Mouse (Mus musculus) cortical plate, adult 2 months (tissue): Measurements from ENCODE around the gene Ccnt1. TPM values are rescaled to one million over a fixed set of nuclear protein-coding genes. Genes with fewer than 3 reads are reported as not detected.

Source experiments
- H3K27ac ChIP-seq: fragments of 200-500 bp; 2 replicates; pipeline ENCODE4 v1.5.1; 2012; ENCODE audit warnings: low read length, control low read depth, inconsistent platforms; ENCODE audit not compliant: insufficient read depth
- H3K4me1 ChIP-seq: fragments of 200-500 bp; 2 replicates; pipeline ENCODE4 v1.6.1; 2011; ENCODE audit warnings: low read length; ENCODE audit not compliant: control insufficient read depth, insufficient read depth
- H3K4me3 ChIP-seq: fragments of 200-500 bp; 2 replicates; pipeline ENCODE4 v1.5.1; 2011; ENCODE audit warnings: mild to moderate bottlenecking, low read length, control low read depth; ENCODE audit not compliant: insufficient read depth
- CTCF ChIP-seq: fragments of 200-500 bp; IDR thresholded peaks from 2 replicates; pipeline ENCODE4 v1.5.1; 2011; ENCODE audit warnings: mild to moderate bottlenecking, control low read depth, low read length; ENCODE audit not compliant: insufficient read depth; ENCODE audit errors: extremely low read depth
- POLR2A ChIP-seq: fragments of 200-500 bp; IDR thresholded peaks from 2 replicates; pipeline ENCODE4 v1.6.1; 2011; ENCODE audit warnings: mild to moderate bottlenecking, low read length, control low read depth; ENCODE audit not compliant: insufficient read depth; ENCODE audit errors: extremely low read depth
- polyA plus RNA-seq: library from polyadenylated mRNA; depleted of rRNA; stranded (reverse); fragments of >200 nt; gene quantifications from 2 replicates; pipeline ENCODE4 v1.2.3, GENCODE M21; 2012

The Ccnt1 gene
- polyA plus RNA-seq, 1 experiment, result 17.9 TPM

DNA sequence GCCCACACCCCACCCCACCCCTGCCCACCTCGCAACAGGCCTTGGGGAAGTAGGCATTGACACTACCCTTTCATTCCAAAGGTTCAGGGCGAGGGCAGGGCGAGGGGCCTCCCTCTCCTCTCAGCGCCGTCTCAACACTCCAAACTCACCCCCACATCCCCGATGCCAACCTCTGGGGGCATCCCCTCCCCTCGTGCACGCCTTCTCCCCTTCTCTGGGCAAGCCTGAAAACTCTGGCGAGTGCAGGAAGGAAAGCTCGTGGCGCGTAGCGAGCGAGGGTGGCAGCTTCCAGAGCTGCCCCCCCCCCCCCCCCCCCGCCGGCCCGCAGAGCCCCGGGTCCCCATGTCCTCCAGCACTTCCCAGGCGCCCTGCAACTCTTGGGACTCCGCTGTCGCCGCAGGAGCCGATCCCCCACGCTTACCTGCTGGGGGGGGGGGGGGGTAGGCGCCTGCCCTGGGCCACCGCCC is 38.1 kb upstream of the Ccnt1 start:
- TF ChIP-seq POLR2A, result no peak
- TF ChIP-seq CTCF, result no peak
- Histone ChIP-seq H3K4me3 (peak overlapping the region; percentile 99), H3K27ac (no peak overlapping the region), H3K4me1 (peaks cover 2% of the 10 kb centered on the region; the same call in 1 of the 2 replicates)

DNA sequence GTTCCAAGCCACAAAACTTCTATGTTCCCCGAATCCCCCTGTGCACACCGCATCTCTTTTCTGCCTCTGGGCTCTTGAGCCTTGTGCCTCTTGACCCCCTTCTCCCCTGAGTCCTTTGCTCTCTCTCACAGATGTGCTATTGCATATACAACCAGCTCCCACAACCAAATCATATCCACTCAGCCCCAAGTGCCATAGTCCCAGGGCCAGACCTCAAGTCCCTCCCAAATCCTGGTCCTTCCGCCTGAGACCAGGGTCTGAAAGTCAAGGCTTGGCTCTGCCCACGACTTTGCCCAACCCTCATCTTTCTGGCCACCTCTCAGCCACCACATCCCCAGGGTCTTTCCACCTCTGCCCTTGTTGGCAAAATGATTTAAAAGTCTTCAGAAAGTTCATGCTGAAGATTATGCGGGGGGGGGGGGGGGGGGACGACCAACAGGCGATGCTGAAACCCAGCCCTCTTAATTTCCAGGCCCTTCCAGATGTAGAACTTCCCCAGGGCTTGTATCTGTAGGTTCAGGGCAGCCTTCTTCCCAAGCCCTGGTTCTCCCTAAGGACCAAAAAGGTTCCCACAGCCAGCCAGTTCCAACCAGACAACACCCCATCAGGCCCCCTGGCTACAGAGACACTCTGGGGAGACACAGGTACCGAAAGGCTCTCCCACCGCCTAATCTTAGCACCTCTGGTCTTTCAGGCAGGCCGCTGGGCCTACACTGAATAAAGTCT is 37.5 kb upstream of the Ccnt1 start:
- no peak overlapping the region for H3K27ac ChIP-seq

DNA sequence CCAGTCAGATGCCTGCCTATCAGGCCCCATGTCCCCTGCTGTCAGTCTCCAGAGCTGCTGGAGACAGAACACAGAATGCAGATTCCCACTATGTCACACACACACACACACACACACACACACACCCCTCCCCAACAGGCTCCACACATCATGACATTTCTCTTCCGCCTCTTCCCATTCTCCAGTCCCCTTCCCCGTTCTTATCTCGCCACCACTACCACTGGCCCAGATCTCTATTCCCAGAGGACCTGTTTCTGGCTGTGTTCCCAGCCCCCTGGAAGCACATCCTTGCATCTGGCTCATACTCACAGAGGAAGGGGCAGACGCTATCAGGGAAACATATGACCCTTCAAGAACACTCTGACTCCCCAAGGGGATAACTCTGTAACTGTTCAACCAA is 36.8 kb upstream of the Ccnt1 start:
- H3K27ac ChIP-seq, result no peak overlapping the region
- H3K4me3 ChIP-seq, result no peak overlapping the region
- H3K4me1 ChIP-seq, result peaks cover 4% of the 10 kb centered on the region; the same call in 1 of the 2 replicates
- TF ChIP-seq CTCF (no peak), POLR2A (no peak)

More for the DNA sequence above, 37.5 kb upstream of the Ccnt1 start:
- TF ChIP-seq POLR2A, result no peak
- no peak for TF ChIP-seq CTCF
- H3K4me3 ChIP-seq, result peak overlapping the region; percentile 99
- H3K4me1 ChIP-seq, result peaks cover 4% of the 10 kb centered on the region; the same call in 1 of the 2 replicates

DNA sequence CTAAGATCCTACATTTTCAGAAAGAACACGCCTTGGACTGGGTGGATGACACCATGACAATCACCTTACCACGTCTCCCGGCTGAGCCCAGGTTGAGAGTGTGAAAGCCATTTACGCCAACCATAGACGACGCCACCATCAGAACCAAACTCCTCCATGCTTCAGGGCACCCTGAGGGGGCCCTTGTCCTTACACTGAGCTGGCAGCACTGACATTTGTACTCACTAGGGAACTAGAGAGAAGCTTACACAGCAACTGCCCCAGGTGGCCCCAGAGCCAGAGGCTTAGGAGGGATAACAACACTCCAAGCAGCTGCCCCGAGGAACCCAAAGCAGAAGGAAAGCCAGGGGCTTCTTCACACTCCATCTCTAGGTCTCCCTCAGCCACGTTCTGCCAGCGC is 36.0 kb upstream of the Ccnt1 start:
- Histone ChIP-seq H3K27ac (no peak overlapping the region), H3K4me3 (no peak overlapping the region), H3K4me1 (peaks cover 4% of the 10 kb centered on the region; the same call in 1 of the 2 replicates)
- TF ChIP-seq POLR2A, result no peak

DNA sequence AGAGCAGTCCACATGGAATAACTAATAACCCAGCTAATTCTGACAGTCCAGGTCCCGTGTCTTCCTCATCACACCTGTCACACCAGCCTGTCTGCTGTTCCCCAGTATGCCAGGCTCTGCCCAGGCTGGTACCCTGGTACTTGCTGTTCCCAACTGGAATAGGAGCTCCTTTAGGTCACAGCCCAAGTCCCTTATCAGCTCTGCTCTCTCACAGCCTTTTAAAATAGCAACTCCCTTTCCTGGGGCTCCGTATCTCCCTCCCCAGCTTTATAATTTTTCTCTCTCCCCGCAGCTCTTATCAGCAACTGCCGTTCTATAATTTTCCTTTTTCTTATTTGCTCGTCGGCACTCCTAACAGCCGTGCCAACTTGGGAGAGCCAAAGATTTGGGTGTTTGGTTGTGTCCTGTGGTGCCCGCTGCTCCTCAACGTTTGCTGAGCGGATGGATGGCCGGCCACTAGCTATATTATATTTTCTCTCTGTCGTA is 35.4 kb upstream of the Ccnt1 start:
- Histone ChIP-seq H3K4me1 (peaks cover 4% of the 10 kb centered on the region; the same call in 1 of the 2 replicates), H3K27ac (no peak overlapping the region)
- TF ChIP-seq POLR2A (no peak), CTCF (no peak)

DNA sequence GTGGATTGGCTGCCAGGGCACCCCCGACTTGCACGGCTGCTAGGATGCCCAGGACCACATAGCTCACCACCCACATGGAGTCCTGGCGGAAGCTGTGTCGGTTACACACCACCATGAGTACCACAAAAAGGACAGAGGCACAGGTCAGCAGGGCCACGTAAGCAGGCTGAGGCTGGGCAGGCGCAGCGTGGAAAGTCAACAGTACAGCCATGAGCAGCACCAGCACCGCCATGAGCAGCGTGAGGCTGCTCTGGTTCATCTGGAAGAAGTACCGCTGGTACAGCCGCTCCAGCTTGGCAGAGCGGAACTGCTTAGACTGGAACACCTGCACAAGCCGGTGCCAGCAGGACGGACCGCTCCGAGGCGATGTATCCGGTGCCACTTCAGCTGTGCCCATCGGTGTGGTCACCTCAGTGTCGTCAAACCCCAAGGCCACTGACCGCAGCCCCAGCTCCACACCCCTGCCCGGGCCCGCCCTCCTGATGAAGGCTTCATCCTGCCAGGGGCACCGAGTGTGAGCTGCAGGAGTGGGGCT is 33.4 kb upstream of the Ccnt1 start:
- Histone ChIP-seq H3K27ac (no peak overlapping the region), H3K4me1 (peaks cover 6% of the 10 kb centered on the region; the same call in 1 of the 2 replicates), H3K4me3 (no peak overlapping the region)
- no peak for TF ChIP-seq POLR2A
- TF ChIP-seq CTCF, result no peak

More for the DNA sequence above, 35.4 kb upstream of the Ccnt1 start:
- no peak overlapping the region for H3K4me3 ChIP-seq

DNA sequence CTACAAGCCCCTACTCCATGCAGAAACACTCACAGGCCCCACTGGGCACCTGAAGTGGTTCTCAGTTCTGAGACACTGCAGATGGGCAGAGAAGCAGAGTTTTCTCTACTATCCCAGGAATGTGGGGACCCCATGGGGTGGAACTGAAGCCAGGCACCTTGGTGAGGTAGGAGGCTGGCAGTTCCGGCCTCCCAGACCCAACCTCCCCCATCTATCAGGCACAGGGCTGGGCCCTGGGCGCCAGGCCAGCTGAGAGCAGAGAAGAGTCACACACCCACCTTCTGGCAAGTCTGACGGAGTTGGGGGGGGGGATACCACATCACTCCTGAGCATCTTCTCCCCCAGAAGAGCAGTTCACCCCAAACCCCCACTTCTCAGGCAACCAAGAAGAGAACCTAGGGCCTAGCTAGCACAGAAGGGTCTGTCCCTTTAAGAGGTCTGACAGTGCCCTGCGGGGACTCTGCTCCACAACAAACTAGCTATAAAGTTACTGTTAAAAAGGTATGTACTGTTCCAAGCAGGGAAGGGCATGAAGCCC is 32.3 kb upstream of the Ccnt1 start:
- TF ChIP-seq CTCF (no peak), POLR2A (no peak)
- no peak overlapping the region for H3K27ac ChIP-seq
- H3K4me3 ChIP-seq, result no peak overlapping the region
- H3K4me1 ChIP-seq, result peaks cover 6% of the 10 kb centered on the region; the same call in 1 of the 2 replicates

DNA sequence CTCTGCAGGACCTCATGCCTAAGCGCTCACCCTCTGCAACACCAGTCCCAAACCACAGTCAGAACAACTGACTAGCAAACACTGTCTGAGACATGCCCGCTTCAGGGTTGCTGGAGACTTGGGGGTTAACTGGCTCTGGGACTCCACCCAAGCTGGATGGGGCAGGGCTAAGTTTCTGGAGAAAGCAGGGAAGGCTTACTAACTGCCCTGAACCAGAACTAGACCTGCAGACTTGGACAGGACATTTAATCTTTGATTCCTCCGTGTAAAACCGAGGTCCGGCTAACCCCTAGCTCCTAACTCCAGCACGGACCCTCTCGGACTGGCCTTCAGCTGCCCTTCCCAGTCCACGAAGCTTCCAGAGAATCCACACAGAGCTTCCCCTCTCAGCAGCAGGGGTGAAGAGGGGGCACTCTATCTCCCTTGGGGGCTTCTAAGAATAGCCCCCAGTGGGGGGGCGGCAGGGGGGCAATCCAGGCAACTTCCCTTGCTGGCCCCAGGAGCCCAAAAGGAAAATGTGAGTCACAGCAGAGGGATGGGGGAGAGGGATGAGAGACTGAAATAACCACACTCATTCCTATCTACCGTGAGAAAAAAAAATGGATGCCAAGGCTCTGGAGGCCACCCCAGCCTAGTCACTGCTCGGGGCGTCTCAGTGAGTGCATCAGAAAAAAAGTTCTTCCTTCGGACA is 31.6 kb upstream of the Ccnt1 start:
- Histone ChIP-seq H3K4me3 (no peak overlapping the region), H3K27ac (no peak overlapping the region), H3K4me1 (peaks cover 4% of the 10 kb centered on the region; the same call in 1 of the 2 replicates)
- TF ChIP-seq CTCF (no peak), POLR2A (no peak)

DNA sequence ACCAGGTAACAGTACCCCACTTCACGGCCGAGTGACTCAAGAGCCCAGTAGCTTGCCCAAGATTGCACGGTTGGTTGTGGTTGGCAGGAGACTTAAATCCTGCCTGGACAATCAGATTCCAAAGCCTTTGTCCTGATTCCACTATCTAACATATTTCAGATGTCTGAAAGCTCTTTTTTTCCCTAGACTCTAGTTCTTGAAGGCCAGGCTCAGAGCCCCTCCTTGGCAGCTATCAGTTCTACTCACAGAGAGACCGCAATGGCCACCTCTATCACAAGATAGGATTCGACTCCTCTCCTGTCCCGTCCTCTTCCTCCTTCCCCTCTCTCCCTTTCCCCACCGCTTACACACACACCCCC is 31.1 kb upstream of the Ccnt1 start:
- Histone ChIP-seq H3K4me3 (no peak overlapping the region), H3K4me1 (peaks cover 4% of the 10 kb centered on the region; the same call in 1 of the 2 replicates), H3K27ac (no peak overlapping the region)
- TF ChIP-seq CTCF (no peak), POLR2A (no peak)
